Mouse (Mus musculus): ENCODE data around the gene Mdm1.
A peak's percentile ranks its signal among the peaks of the same experiment; 100 is the strongest.

Gene Mdm1

GRCm38 (mm10) chr10:118141018-118141883, at the start of gene Mdm1:
Gene Mdm1 (plus strand): TSS chr10:118141811.
- DNase-seq (ENCODE audit: low spot score), result peak; percentile 97

GRCm38 (mm10) chr10:118092745-118093144, 48.9 kb upstream of the Mdm1 start:
- no peak for DNase-seq (ENCODE audit: low spot score)

GRCm38 (mm10) chr10:118093728-118094127, 47.9 kb upstream of the Mdm1 start:
- no peak for DNase-seq (ENCODE audit: low spot score)

GRCm38 (mm10) chr10:118094853-118095252, 46.8 kb upstream of the Mdm1 start:
- DNase-seq (ENCODE audit: low spot score), result no peak

GRCm38 (mm10) chr10:118096223-118096622, 45.4 kb upstream of the Mdm1 start:
- no peak for DNase-seq (ENCODE audit: low spot score)

GRCm38 (mm10) chr10:118097898-118098297, 43.7 kb upstream of the Mdm1 start:
- DNase-seq (ENCODE audit: low spot score), result no peak

- DNase-seq (ENCODE audit: low spot score), result no peak
Measured at GRCm38 (mm10) chr10:118100570-118100969, 41.0 kb upstream of the Mdm1 start.

GRCm38 (mm10) chr10:118101056-118101455, 40.6 kb upstream of the Mdm1 start:
- DNase-seq (ENCODE audit: low spot score), result no peak

GRCm38 (mm10) chr10:118103020-118103666, 38.5 kb upstream of the Mdm1 start:
- peak; percentile 85 for DNase-seq (ENCODE audit: low spot score)

GRCm38 (mm10) chr10:118103906-118104305, 37.7 kb upstream of the Mdm1 start:
- no peak for DNase-seq (ENCODE audit: low spot score)

- DNase-seq (ENCODE audit: low spot score), result no peak
Measured at GRCm38 (mm10) chr10:118107031-118107430, 34.6 kb upstream of the Mdm1 start.

GRCm38 (mm10) chr10:118110006-118110920, 31.3 kb upstream of the Mdm1 start:
- peak; percentile 26 for DNase-seq (ENCODE audit: low spot score)

GRCm38 (mm10) chr10:118110921-118111301, 30.7 kb upstream of the Mdm1 start:
- no peak for DNase-seq (ENCODE audit: low spot score)

GRCm38 (mm10) chr10:118111621-118112020, 30.0 kb upstream of the Mdm1 start:
- DNase-seq (ENCODE audit: low spot score), result no peak

GRCm38 (mm10) chr10:118112294-118112893, 29.2 kb upstream of the Mdm1 start:
- no peak for DNase-seq (ENCODE audit: low spot score)

GRCm38 (mm10) chr10:118113256-118113682, 28.3 kb upstream of the Mdm1 start:
- DNase-seq (ENCODE audit: low spot score), result no peak

GRCm38 (mm10) chr10:118114271-118114670, 27.3 kb upstream of the Mdm1 start:
- no peak for DNase-seq (ENCODE audit: low spot score)

GRCm38 (mm10) chr10:118116456-118116855, 25.2 kb upstream of the Mdm1 start:
- no peak for DNase-seq (ENCODE audit: low spot score)

GRCm38 (mm10) chr10:118121047-118121936, 20.3 kb upstream of the Mdm1 start:
- DNase-seq (ENCODE audit: low spot score), result peak; percentile 29

- DNase-seq (ENCODE audit: low spot score), result no peak
Measured at GRCm38 (mm10) chr10:118121937-118122285, 19.7 kb upstream of the Mdm1 start.
